Mouse (Mus musculus) kidney, adult 9 months (tissue): ENCODE results near the gene Cltc.
A peak's percentile ranks its signal among the peaks of the same experiment; 100 is the strongest.
"Not testable (repeated sequence)": the region's sequence is repeated elsewhere in the genome, so short reads cannot be mapped to it uniquely, and the experiment has no call there.

Experiments
- DNase-seq: peaks from one replicate; pipeline ENCODE4 v3.0.0; 2022

Cltc gene

GRCm38 (mm10) chr11:86738308-86738707 lies 19.1 kb downstream of the Cltc start:
- not testable (repeated sequence) for DNase-seq

DNA sequence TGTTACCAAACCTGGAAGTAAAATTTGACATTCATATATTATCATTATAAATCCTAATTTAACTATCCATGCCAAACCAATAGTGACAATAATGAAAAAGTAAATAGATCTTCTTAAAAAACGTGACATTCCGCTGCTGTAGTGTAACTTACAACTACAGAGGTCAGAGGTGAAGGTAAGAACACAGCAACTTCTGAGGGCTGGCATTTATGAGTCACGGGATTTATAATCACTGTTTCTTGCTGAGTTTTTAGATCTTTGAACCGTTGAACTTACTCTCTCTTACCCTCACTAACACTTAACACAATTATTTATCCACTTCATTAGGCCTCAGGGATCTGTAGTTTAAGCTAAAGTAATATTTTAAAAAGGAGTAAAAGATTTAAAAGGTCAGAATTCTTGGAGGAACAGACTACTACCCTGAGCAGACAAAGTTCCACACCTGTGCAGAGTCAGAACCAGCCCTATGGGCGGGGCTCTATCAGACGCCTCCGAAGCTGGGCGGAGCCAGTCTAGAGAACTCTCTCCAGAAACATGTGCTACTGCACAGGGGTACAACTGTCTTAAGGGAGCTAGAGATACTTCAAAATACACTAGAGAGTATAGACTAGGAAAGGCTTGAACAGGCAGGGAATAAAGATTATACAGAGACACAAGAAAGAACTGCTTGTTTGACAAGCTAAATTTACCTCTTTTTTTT lies 19.9 kb downstream of the Cltc start:
- DNase-seq, result peak; percentile 48

DNA sequence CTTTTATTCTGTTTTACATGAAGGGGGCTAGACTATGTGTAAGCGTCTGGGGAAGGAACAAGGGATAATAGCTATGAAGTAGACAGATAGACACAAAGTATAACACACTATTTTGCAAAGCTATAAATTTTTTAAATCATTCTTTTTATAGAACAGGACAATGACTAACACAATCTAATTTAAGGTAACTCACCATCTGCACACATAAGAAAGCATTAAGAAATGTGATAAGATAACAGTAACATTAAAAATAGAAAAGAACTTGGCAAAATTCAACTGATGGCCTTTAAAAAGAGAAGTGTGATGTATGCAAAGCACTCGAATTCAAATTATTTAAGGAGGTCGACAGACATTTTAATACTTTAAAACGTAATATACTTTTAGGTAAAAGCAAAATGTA lies 22.4 kb downstream of the Cltc start:
- no peak for DNase-seq

GRCm38 (mm10) chr11:86734241-86734939 lies 23.0 kb downstream of the Cltc start:
- peak; percentile 64 for DNase-seq

- DNase-seq, result no peak
Measured at GRCm38 (mm10) chr11:86731443-86731842, 25.9 kb downstream of the Cltc start.

DNA sequence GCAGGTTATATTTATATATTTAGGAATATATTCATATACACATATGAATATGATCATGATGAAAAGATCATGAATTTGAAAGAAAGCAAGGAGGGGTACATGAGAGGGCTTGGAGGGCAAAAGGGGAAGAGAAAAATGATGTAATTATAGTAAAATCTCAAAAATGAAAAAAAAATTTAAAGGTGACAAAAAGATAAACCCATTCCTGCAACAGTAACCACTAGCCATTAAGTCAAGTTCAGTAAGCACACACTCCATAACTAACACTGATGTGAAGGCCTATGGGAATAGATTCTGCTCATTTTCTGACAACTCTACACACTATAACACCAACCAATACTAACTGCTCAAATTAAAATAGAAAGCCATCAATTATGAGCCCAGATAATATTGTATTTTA lies 31.8 kb downstream of the Cltc start:
- DNase-seq, result no peak

DNA sequence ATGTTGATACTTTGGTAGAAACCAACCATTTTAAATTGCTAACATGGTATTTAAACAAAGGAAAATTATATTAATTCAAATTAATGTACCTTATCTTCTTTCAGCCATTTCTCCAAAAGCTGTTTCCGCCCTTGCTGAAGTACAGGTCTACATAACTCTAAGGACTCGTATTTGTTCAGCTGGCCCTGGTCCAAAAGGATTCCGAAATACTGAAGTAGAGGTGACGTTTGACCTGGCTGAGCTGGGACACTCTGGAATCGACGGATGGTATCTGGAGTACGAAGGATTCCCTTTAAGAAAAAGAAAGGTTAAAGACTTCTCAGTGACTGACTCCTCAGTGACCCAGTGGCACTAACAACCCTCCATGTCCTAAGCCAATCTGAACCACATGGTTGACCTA lies 32.4 kb downstream of the Cltc start:
- DNase-seq, result peak; percentile 33

- no peak for DNase-seq
Measured at GRCm38 (mm10) chr11:86724004-86724403, 33.4 kb downstream of the Cltc start.

DNA sequence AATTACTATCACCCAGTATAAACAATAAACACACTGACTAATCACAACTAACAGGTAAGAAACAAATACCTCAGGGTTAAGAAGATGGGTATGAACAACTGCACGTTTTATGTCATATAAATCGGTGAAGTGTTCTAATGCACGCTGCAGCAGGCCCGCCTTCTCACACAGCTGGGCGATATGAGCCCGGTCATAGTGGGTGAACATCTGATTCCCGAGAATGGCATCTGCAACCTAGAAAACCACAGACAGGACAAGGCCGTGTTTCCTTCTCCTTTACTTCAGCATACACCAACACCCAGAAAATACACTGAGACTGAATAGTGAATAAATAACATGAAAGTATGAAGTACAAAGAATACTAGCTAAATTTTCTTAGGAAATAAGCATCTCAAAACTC lies 38.0 kb downstream of the Cltc start:
- no peak for DNase-seq

GRCm38 (mm10) chr11:86718369-86718768 lies 39.0 kb downstream of the Cltc start:
- DNase-seq, result no peak

- no peak for DNase-seq
Measured at GRCm38 (mm10) chr11:86717306-86718065, 39.9 kb downstream of the Cltc start.

DNA sequence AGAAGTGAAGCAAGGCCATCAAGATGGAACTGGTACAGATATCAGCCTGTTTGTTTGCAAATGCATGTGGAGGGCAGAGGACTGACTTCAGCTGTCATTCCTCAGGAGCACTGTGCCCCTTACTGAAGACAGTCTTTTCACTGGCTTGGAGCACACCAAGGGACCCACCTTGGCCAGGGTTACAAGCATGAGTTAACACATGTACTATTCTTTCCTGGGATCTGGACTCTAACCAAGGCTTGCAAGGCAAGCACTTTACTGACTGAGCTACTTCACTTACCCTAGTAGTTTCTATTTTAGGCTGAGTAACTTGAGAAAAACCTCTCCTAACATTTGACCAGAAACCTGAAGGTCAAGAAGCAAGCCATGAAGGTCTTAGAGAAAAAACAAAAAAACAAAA lies 42.8 kb downstream of the Cltc start:
- DNase-seq, result no peak

- no peak for DNase-seq
Measured at GRCm38 (mm10) chr11:86701151-86701550, 56.2 kb downstream of the Cltc start.

GRCm38 (mm10) chr11:86695461-86695860 lies 61.9 kb downstream of the Cltc start:
- no peak for DNase-seq

DNA sequence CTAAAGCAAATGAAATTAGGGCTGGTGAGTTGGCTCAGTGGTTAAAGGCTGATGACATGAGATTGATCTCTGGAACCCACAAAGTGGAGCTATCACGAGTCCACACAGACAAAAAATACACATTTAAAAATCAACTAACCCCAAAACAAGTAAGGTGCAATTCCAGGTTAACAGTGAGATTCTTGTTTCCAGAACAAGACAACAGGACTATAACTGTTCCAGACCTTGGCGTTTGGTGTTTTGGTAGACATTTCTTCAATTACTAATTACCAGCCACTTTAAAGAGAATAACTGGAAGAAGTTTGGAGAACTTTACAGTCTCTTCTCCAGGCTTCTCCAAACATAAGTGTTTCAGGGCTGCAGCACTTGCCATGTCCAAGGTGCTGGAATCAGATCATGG lies 64.8 kb downstream of the Cltc start:
- DNase-seq, result no peak

GRCm38 (mm10) chr11:86691956-86692355 lies 65.4 kb downstream of the Cltc start:
- DNase-seq, result no peak

- DNase-seq, result no peak
Measured at GRCm38 (mm10) chr11:86691482-86691881, 65.9 kb downstream of the Cltc start.

DNA sequence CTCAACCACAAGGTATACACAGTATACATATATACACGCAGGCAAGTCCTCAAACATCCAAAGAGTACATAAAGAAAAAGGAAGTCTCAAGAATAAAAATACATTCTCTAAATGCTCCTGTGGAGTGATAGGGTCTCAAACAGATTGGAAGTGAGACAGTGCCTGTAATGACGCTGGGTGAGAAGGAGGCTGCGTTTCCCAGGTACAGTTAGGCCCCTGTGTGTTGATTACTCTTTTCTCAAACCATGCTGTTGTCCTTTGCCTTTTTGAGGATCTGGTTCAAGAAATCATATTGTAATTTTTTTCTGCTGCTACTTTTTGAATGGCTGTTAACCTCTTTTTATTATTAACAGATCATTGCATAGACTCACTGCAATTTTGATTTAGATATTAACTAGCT lies 67.0 kb downstream of the Cltc start:
- DNase-seq, result no peak

DNA sequence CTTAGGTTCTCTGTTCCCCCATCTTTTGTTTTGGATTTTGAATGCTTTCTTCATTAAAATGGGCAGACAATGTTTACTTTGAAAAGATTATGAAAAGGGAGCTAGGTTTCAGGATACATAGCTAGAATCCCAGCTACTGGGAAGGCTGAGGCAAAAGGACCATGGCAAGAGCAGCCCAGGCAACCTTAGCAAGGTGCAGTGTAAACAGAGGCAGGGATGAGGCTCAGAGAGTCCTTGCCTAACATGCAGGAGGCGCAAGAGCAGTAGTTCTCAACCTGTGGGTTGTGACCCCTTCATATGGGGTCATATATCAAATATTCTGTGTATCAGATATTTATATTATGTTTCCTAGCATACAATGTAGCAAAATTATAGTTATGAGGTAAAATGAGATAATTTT lies 72.0 kb downstream of the Cltc start:
- DNase-seq, result no peak

- DNase-seq, result no peak
Measured at GRCm38 (mm10) chr11:86684126-86685012, 73.0 kb downstream of the Cltc start.

- peak; percentile 95 for DNase-seq
Measured at GRCm38 (mm10) chr11:86683395-86684125, 73.8 kb downstream of the Cltc start, which contains the start of the genes Vmp1 and Ptrh2. Gene Vmp1 (minus strand): TSS chr11:86683836. Gene Ptrh2 (plus strand): TSS chr11:86683985.

GRCm38 (mm10) chr11:86682861-86683260 lies 74.5 kb downstream of the Cltc start:
- DNase-seq, result no peak
